Mouse (Mus musculus) lung, adult 2 months (tissue): Measurements from ENCODE around the gene 1810024B03Rik.

ENCODE experiments used
- CTCF ChIP-seq: fragments of 200-500 bp; IDR thresholded peaks from 2 replicates; pipeline ENCODE4 v1.5.1; 2011; ENCODE audit warnings: mild to moderate bottlenecking, low read length, control low read depth; ENCODE audit not compliant: insufficient read depth
- POLR2A ChIP-seq: fragments of 200-500 bp; IDR thresholded peaks from 2 replicates; pipeline ENCODE4 v1.6.1; 2011; ENCODE audit warnings: low read depth, mild to moderate bottlenecking, control low read depth, low read length, borderline replicate concordance; ENCODE audit errors: extremely low read depth

GRCm38 (mm10) chr2:127237897-127238610, 30.0 kb upstream of the 1810024B03Rik start:
- no peak for TF ChIP-seq CTCF
- TF ChIP-seq POLR2A: no peak
